Mouse (Mus musculus) NIH3T3 (cell line): Measurements from ENCODE around the gene Tmprss3.

Experiments used
- DNase-seq: peaks from one replicate; pipeline ENCODE4 v3.0.0-alpha.2; 2012; ENCODE audit warnings: low read depth

Gene Tmprss3

DNA sequence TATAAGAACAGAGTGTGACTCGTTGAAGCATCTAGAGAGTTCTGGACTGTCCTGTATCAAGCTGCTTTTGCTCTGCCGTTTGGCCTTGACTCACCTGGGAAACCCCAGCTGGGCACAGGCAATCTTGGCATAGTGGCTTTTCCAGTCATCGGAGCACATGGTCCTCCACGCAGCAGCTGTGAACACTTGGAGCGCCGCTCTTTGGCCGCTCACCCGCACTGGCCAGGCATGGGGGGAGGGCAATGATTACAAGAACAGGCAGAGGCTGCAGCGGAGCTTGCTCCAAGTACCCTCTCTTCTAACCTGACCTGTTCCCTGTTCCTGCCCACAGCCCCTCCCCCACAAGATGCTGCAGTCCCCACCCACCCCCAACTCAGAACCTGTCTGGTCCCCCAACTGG, 5.4 kb downstream of the Tmprss3 start:
- DNase-seq = no peak

DNA sequence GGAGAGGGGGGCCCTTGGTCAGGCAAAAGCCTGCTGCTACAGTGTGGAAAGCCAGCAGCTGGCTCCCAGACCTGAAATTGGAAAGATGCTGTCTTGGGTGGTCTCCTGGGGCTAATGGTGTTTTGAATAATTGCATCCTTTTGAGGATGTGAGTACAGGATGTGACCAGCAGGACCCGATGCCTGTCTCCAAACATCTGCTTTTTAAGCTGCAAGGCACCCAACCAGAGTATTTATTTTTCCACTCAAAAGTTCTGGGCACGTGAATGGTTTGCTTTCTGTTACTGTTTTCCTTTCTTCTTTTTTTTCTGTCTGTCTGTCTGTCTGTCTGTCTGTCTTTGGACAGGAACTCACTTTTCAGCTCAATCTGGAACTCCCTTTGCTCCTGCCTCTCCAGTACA, 6.1 kb downstream of the Tmprss3 start:
- DNase-seq = no peak

DNA sequence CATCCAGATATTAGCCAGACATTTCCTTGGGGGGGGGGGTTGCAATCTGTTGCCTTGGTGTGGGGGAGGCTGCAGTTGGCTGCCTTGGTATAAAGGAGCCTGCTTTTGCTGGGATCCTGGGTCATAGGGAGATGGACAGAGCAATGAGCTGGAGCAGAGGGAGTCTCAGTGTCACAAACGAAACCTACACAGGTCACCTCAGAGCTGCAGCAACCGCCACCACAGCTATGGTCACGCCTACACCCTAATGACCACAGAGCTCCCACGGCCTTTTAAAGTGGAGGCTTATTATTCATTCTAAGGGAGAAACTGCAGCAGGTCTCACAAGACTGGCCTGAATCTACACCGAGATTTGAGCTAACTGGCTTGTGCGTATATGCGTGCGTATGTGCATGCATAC, 7.0 kb downstream of the Tmprss3 start:
- no peak for DNase-seq

DNA sequence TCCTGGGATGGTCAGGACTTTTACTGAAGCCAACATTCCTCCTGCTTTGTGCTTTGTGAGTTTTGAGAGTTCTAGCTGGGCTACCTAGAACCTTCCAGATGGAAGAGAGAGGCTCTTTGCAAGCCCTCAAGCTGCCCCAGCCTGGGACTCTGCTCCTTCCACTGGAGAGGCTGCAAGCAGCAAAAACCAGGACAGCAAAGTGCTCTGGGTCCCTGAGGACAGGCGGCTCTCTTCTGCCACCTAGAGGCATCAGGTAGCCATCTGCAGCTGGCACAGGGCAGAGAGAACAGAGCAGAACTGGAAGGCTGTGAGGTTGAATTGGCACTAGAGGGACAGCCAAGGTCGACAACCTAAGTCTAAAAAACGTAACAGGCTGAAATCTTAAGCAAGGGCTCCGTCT, 11.4 kb downstream of the Tmprss3 start:
- peak; percentile 59 for DNase-seq

DNA sequence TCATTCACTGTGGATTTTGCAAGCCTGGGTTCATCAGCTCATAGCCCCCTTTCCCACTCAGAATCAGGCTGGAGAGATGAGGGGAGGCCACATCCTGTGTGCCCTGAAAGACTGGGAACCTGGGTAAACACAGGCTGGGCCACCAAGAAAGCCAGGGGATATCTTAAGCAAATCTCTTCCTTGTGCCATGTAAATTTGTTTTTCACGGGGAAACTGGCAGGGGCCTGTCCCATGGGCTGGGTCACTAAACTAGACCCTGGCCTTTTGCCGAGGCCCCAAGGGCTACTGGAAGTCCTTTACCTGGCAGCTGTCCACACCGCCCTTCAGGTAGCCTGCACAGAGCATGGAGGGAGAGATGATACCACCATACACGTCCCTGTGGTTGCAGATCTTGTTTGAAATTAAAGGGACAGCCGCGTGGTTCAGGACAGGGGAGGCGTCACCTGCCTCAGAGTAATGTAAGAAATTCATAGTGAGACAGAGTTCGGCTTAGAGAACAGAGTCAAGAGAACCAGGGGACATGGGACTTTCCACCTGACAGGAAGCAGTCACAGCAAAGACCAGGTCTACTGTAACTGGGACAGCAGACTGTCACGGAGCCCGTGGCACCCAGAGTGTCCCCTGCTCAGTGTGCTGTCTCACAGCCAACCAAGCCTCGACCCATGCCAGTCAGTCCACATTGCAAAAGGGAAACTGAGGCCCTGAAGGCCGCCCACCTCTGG, 14.3 kb downstream of the Tmprss3 start:
- DNase-seq = no peak

DNA sequence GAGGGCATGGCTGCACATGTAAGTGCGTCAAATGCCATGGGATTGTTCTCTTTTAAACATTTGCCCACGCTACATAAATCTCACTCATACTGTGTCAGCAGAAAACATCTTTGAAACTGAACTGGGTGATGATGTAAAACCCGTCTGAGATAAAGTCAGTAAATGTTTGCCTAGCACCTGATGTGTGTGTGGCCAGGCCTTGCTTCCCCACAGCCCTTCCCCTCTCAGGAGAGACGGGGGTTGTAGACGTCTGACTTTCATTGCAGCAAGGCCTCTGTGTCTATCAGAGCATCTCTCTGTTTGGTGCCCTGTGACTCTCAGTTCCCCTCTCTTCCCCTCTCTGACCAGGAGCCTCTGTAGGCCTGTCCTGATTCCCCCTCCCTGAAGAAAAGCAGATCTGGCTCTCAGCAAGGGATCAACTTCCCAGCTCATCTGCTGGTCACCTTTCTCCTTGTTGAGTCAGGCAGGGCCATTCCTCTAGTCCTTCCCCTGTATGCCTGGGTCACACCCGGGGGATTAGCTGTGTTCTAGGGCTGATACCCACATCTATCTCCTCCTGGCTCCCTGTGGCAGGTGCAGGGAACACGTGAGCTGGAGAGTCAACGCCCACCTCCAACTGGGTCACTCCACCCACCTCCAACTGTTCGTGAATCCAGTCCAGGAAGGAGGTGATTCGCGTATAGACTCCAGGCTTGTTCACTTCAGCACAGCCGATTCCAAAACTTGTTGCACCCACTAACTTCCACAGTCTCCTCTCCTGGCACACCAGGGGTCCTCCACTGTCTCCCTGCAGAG, 15.4 kb downstream of the Tmprss3 start:
- DNase-seq = no peak

DNA sequence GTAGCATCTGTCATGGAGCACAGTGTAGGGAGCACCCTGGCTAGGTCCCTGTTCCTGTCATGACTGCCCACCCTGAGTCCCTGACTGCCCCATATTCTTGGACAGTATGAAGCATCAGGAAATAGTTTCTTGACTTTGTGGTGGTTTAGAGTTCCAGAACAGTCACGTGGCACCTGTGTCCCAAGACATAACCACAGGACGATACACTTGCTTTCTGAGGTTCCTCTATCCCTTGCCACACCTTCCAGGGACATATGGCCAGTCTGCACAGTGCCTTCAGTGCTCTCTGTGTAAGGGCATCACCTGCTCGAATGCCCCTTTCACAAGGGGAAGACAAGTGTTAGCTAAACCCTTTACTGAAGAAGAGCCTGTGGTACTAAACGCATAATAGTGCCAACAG, 17.3 kb downstream of the Tmprss3 start:
- DNase-seq = no peak

DNA sequence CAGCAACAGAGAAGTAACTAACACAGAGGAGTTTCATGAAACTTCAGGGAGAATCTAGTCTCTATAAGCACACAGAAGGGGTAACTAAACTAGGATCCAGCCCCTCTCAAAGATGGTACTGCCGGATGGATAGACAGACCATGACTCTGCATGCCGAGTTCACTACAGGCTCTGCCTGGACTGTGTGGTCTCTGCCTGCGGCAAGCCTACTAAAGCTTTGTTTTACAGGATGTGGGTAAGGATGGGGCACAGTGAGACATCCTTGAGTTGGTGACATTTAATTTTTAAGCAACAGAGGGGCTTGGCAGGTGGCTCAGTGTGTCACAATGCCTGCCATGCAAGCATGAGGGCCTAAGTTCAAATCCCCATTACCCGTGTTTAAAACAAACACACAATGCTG, 22.5 kb downstream of the Tmprss3 start:
- DNase-seq = no peak

DNA sequence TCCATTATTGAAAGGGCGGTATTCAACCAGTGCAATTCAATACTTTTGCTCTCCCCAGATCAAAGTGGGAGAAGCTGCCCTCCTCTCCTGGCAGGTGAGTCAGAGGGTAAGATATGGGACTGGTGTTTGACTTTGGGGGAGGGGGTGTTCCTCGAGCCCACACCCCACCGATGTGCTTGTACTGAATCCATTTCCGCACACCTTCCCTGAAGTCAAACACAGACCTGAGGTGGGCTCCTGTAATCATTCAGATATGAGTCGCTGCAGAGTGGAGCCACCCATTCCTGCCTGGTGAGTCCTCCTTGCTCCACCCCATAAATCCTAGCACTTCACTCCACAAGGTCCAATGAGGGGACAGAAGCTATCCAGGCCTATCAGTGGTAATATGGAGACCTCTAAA, 29.0 kb downstream of the Tmprss3 start:
- no peak for DNase-seq

DNA sequence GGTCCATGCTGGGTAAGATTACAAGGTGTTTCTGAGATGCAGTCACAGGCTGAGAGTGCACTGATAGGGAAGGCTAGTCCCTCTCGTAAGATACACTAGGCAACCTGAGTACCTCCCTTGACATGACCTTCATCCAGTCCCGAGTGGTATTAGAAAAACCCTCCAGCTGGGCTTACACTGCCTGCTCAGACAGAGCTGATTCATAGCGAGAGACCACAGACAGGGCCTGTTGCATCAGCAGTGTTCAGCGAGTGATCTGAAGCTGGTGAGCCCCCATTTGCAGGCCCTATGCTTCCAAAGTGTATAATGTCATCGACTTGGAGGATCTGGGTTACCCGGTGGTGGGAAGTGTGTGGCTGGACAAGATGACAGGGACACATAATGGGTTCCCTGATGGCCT, 33.6 kb downstream of the Tmprss3 start, which contains the start of gene Tff1:
Gene Tff1 (minus strand): TSS at position 151 of the 400 bp plus-strand sequence.
- no peak for DNase-seq

DNA sequence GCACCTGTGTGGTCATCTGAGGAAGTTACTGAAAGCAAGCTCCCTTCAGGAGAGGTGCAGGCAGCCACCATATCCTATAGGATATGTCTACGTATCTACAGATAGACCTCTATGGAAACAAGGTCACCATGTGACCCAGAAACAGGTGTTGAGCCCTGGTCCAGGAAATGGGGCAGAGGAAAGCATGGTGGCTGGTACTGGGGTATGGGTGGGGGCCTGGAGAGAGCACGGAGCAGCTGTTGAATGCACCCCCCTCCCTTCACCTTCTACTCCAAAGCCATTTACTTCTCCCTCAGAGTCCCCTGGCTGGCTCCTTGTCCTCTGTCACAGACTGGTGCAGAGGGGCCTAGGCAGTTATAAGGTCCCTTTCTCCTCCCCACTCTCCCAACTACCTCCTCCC, 35.0 kb downstream of the Tmprss3 start:
- no peak for DNase-seq

DNA sequence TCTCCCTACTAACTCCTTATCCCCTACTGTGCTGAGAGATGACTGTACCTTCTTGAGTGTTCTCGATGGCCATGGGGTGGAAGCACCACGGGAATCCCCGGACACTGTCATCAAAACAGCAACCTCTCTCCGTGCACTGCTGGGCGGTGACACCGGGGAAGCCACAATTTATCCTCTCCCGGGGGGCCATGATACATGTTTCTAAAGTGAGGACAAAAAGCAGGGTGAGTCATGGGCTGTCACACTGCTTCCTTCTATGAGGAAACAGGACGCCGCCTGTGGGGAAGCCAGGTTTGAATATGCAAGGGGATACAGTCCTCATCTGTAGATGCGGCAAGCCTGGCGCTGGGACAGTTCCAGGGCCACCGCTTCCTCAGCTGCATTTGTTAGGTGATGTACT, 36.2 kb downstream of the Tmprss3 start:
- no peak for DNase-seq

DNA sequence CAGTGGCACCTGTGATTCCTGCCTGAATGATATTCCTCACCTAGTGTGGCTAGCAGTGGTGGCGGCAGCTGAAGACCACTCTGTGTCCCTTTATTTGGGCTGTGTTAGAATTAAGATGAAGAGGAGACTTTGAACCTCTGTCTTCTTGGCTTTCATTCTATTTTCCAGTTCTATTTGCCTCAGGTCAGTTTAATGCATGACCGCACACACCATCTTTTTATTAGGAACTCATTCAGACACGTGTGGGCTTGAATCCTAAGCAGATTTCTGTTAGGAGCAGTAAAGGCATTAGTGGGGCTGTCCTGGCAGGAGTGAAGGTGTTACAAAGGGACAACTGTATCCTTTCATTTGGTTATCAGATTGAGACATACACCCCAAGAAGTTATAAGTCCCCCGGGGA, 38.5 kb downstream of the Tmprss3 start:
- DNase-seq = no peak

DNA sequence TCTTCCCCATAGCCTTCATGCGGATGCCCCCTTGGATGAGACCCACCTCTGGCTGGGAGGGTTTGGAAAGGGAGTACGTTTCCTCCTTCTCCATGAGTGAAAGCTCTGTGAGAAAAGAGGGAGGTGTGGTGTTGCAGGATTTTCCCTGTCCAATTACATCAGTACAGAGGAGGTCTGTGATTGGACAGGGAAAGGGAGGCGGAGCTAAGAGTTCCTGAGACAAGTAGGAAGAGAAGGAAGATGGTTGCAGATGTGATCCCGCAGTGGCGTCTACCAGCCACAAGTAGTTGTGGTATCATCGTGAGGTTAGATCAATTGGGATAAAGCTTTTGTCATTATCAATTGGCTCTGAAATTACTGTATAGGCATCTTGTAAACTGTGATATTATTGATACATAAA, 40.9 kb downstream of the Tmprss3 start:
- DNase-seq = no peak

DNA sequence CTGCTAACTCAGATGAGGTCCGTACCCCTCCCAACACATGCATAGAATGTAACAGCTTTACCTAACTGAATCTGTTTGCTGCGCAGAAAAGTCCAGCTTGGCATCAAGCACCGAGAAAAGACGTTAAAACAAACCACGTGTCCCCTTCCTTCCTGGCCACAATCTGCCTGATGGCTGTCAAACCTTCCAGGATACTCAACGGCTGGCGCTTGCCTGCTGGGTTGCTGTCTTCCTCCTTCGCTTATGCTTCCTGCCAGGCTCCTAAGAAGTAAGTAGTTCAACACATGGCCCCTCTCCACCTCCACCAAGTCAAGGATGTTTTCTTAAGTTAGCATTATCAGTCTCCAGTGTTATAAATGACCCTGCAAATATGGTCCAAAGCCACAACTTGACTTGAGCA, 45.0 kb downstream of the Tmprss3 start:
- no peak for DNase-seq

DNA sequence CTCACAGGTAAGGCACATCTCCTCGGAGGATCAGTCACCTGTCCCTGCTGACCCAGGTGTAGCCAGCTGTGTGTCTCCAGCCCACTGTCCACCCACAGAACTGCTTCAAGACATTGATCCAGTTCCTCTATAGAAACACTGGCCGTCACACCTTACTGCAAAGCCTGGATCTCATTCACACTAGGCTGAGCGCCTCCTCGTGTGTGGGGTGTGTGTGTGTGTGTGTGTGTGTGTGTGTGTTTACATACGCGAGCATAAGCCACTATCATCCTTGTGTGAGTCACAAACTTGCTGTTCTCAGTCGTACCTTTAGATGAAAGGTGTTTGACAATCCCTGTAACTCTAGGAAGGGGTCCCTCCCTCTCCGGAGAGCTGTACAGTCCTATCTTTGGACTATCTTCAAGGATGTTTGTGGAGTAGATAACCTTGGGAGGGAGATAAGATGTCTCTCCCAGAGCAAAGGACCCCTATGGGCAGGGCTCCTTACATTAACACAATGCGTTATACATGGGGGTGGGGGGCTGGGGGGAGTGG, 45.7 kb downstream of the Tmprss3 start:
- no peak for DNase-seq

DNA sequence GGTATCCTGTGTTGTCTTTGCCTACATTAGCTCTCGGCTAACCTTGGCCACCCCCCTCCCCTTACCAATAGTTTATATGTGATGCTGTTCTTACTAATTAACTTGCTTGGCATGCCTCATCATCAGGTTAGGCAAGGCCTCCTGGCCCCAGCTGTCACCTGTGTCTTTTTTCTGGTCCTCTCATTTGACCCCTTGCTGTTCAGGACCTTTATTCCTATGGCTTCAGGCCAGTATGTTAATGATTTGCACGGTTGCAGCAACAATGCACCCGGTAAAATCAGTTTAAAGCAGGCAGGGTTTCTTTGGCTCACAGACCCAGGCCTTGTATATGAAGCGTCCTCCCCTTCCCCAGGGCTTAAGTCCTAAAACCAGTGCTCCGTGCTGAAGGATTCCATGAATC, 46.3 kb downstream of the Tmprss3 start:
- no peak for DNase-seq

DNA sequence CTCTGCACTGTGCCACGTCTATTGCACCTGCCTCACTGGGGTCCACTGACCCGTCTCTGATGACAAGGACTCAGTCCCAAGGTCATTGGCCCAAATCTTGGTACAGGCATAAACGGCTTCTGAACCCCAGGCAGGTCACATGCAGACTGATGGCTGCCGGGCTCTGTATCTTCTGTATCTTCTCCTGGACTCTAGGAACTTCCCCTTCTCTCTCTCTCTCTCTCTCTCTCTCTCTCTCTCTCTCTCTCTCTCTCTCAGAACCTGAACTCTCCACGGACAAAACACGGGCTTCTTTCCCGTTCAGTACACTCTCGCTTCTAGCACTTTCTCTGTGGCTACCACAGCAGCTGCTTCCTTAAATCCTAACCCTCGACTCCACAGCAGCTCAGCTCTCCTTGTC, 52.8 kb downstream of the Tmprss3 start:
- DNase-seq = no peak

DNA sequence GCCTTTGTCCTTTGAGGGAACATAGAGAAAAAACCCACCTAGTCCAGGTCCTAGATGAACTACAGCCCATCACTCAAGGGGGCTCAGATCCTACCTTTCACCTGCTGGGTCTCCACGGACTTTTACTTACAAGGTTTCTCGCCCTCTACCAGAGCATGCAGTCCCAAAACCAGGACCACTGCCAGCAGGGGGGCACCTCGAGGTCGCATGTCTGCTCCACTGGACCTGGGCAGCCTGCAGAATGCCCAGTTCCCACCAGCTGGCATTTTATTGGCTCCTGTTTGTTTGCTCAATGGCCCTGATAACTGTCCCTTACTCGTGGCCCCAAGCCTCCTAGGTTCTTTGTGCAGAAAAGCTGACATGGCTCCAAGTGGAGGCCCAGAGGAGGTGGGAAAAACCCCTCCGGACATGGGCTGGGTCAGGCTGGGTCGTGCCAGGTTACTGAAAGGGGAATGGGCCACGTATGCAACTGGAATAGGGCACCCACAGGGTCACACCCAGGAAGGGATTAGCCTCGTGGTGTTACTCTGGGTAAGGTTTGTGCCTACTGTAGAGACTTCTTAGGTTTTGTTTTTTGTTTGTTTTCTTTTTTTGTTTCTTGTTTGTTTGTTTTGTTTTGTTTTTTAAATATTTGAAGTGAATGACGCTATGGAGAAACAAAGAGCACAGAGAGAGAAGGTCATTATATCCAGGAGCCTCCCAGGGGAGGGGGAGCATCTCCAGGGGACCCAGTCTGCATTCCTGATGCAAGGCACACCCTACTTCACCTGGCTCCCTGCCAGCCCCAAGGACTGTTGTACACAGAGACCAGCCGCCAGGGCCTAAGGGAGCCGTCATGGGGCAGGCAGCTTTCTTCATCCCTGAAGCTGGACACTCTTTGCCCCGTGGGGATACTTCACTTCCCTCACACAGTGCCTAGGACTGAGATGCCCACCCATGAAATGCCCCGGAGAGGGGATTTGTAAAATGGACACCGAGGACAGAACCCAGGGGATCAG, 54.4 kb downstream of the Tmprss3 start, which contains the start of gene Tff2:
Gene Tff2 (minus strand): TSS at position 243 of the 998 bp plus-strand sequence.
- peak; percentile 10 for DNase-seq

DNA sequence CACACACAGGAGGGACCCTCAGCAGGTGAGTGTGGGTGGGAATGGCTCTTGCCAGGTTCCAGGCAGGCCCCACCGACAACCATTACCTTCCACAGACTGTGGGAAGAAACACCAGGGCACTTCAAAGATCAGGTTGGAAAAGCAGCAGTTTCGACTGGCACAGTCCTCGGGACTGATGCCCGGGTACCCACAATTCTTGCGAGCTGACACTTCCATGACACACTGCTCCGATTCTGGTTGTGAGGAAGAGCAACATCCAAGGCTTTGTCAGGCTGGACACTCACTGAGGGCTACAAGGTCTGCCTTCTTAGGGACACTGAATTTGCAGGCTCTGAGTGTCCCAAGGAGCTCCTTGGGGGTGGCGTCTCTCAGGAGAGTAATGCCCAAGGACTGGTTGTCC, 56.7 kb downstream of the Tmprss3 start:
- DNase-seq = no peak

DNA sequence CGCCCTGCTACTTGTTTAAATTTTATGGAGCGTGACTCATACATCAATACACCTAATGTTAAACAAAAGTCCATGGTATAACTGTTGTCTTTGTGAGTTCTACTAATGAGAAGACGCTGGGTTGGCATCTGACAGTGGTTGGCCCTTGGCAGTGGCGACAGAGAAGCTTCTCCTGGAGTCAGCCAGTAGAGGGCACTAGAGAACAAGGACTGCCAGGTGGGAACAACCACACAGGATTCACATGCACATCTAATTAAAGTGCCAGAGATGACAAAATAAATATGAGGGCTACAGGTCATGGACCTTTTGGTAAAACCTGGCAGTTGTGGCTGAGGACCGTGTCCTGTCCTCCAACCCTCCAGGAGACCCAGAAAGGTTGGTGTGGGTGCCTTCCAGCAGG, 60.4 kb downstream of the Tmprss3 start:
- DNase-seq = peak; percentile 60

DNA sequence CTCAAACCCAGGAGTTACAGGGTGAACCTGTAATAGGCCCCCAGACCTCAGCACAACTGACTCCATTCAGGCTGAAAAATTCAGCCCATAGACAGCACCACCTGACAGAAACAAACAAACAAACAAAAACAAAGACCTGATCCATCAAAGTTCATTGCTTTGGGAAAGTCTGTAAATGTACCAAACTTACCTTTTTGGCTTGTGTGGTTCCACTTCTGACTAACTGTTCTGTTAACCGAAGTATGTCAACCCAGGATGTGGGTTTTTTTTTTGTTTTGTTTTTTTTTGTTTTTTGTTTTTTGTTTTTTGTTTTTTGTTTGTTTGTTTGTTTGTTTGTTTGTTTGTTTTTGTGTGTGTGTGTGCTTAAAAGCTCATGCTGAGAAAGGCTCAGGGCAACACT, 62.0 kb downstream of the Tmprss3 start:
- DNase-seq = no peak
